Mouse (Mus musculus): ENCODE data around the gene Rpl18. TPM values are rescaled to one million over a fixed set of nuclear protein-coding genes. Genes with fewer than 3 reads are reported as not detected.

Gene Rpl18
- polyA plus RNA-seq, 1 experiment from 2014 or later, result 1,062 TPM

DNA sequence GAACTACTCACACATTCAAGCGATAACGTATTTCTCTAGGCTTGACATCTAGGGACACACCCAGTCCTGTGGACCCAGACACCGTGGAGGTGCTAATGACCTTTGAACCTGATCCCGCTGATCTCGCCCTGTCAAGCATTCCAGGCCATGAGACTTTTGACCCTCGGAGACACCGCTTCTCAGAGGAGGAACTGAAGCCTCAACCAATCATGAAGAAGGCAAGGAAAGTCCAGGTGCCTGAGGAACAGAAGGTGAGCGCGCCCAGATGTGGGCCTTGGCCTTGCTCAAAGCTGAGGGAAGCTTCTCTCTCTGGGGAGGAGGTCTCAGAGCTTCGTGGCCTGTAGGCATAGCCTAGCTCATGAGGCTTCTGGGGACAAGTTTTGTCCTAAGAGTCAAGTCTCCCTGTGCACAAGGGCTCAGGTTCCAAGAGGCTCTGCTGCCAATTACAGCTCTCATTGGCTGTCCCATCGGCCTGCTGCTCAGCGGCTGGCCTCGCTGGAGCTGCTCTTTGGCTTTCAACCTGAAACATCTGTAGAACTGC lies 7.0 kb upstream of the Rpl18 start:
- no peaks in the 10 kb centered on the region for H3K9me3 ChIP-seq (replicated peaks)
- H3K27me3 ChIP-seq, result no peaks in the 10 kb centered on the region
- no peak overlapping the region for H3K9ac ChIP-seq
- peak overlapping the region; percentile 93 for H3K27ac ChIP-seq (replicated peaks)
- no peak for ATAC-seq (ENCODE audit: insufficient number of reproducible peaks, low FRiP score, low TSS enrichment, low read depth)
- WGBS, result 29% methylated on average over 13 of the region's 13 CpGs
- H3K4me3 ChIP-seq (replicated peaks), result peak overlapping the region; percentile 54
- H3K36me3 ChIP-seq, result peaks cover 40% of the 10 kb centered on the region
- peak overlapping the region; percentile 87 for H3K4me2 ChIP-seq (replicated peaks)
- peaks cover 61% of the 10 kb centered on the region for H3K4me1 ChIP-seq

DNA sequence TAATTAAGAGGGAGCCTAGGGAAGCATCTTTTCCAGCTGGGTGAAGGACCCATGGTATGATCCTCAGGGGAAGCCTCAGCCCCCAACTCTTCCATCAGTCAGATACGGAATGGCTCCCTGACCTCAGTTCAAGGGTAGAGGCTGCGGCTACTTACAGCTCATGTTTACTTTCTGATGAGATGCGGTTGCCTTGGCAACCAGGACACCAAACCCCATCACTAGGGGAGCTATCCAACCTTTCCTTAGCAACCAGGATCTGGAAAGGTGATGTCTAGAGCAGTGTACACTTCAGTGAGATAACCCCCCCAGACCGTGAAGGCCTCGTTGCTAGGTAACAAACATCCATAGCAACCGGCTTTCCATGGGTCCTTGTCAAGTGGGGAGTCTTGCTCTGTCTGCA lies 6.2 kb upstream of the Rpl18 start:
- H3K4me3 ChIP-seq (replicated peaks), result no peak overlapping the region
- no peak for ATAC-seq (ENCODE audit: insufficient number of reproducible peaks, low FRiP score, low TSS enrichment, low read depth)
- H3K4me2 ChIP-seq (replicated peaks), result no peak overlapping the region
- H3K27me3 ChIP-seq, result no peaks in the 10 kb centered on the region
- WGBS, result 52% methylated on average over 6 of the region's 6 CpGs
- no peak overlapping the region for H3K9ac ChIP-seq
- no peaks in the 10 kb centered on the region for H3K9me3 ChIP-seq (replicated peaks)
- 0 out of 2 replicates have a peak overlapping the region, but pooled peaks have one; percentile 93 for H3K27ac ChIP-seq (replicated peaks)
- peaks cover 46% of the 10 kb centered on the region for H3K36me3 ChIP-seq
- H3K4me1 ChIP-seq, result peaks cover 61% of the 10 kb centered on the region

DNA sequence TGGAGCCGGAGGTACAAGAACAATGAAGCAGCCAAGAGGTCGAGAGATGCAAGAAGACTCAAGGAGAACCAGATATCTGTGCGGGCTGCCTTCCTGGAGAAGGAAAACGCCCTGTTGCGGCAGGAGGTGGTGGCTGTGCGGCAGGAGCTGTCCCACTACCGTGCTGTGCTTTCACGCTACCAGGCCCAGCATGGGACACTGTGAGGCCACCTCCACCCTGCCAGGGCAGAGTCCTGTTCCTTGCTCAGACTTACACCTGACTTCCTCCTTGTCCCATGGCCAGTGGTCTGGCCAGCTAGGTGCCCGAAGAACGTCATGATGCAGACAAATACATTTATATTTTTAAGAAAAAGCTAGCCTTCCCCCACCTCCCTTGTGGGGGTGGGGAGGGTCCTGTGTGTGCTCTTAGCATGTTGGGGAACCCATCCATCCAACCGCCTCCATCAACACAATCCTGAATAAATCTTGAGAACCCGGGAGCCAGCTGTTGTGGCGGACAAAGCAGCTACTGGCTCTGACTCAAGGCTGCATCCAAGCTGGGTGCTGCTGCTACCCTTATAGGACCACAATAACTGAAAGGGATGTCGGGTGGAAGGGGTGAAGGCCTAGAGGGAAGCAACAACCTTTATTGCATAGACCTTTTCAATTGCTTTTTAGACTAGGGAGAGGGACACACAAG lies 5.4 kb upstream of the Rpl18 start:
- Histone ChIP-seq H3K9me3 (replicated peaks) (no peaks in the 10 kb centered on the region), H3K36me3 (peaks cover 46% of the 10 kb centered on the region), H3K9ac (no peak overlapping the region), H3K4me2 (replicated peaks) (no peak overlapping the region), H3K27ac (replicated peaks) (no peak overlapping the region), H3K4me3 (replicated peaks) (no peak overlapping the region), H3K4me1 (peaks cover 65% of the 10 kb centered on the region), H3K27me3 (no peaks in the 10 kb centered on the region)
- ATAC-seq (ENCODE audit: insufficient number of reproducible peaks, low FRiP score, low TSS enrichment, low read depth), result no peak
- WGBS, result 81% methylated on average over 14 of the region's 14 CpGs

DNA sequence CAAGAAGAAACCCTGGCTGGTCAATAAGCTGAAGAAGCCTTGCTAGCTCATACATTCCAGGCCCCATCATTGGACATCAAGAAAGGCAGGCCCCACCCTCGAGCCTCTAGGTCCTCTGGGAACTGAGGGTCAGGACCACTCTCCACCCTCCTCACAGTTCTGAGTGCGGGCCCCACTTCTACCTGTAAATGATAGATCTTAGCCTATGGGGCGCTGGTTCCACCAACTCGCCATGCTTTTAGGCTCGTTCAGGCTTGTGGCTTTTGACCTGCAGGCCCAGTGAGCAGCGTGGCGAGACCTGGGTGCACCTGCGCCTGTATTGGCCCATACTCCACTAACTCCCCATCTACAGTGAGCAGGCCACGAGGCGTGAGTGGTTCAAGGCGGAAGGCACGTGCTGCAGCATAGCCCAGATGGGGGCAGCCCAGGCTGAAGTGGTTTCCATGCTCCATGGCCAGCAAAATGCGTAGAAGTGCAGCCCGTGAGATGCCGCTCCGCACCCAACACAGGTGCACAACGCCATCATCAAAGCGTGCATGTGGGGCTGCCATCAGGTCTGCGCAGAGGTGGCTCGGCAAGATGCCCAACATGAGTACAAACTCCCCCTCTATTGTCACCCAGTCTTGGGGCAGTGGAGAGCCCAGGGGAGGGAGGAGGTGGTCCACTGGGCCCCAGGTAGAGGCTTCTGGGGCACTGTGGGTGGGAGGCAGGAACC lies 4.6 kb upstream of the Rpl18 start:
- H3K4me1 ChIP-seq, result peaks cover 65% of the 10 kb centered on the region
- no peaks in the 10 kb centered on the region for H3K9me3 ChIP-seq (replicated peaks)
- ATAC-seq (ENCODE audit: insufficient number of reproducible peaks, low FRiP score, low TSS enrichment, low read depth), result no peak

DNA sequence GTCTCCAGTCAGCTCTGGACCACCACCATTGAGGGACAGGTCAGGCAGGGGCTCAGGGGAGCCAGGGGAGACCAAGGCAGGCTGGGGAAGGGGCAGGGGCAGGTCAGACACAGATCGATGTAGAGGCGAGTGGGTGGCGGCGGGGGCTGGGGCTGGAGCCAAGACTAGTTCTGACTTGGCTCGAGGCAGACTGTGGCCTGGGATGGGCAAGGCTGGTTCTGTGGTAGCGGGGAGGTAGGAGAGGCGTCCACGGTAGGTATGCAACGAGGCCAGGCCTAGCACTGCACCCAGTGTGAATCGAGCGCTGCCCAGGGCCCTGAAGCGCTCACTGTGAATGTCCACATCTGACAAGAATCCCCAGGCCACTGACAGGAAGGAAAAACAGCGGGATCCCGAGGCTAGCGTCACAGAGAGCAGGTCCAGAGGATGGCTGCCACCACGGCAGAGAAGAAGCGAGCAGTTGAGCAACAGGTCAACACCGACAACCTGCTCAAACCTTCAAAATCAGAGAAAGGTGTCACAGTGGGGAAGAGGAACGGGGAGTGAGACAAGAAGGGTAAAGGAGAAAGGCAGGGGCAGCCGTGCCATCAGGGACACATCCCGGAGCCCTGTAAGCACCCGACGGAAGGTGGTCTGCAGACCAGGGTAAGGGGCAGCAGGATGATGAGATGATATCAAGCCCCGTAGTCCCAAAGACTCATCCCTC lies 3.8 kb upstream of the Rpl18 start:
- 85% methylated on average over 24 of the region's 24 CpGs for WGBS

More for the DNA sequence above, 4.6 kb upstream of the Rpl18 start:
- no peaks in the 10 kb centered on the region for H3K27me3 ChIP-seq
- H3K36me3 ChIP-seq, result peaks cover 46% of the 10 kb centered on the region
- H3K4me2 ChIP-seq (replicated peaks), result no peak overlapping the region
- no peak overlapping the region for H3K4me3 ChIP-seq (replicated peaks)
- WGBS, result 88% methylated on average over 20 of the region's 20 CpGs
- H3K27ac ChIP-seq (replicated peaks), result no peak overlapping the region
- no peak overlapping the region for H3K9ac ChIP-seq

DNA sequence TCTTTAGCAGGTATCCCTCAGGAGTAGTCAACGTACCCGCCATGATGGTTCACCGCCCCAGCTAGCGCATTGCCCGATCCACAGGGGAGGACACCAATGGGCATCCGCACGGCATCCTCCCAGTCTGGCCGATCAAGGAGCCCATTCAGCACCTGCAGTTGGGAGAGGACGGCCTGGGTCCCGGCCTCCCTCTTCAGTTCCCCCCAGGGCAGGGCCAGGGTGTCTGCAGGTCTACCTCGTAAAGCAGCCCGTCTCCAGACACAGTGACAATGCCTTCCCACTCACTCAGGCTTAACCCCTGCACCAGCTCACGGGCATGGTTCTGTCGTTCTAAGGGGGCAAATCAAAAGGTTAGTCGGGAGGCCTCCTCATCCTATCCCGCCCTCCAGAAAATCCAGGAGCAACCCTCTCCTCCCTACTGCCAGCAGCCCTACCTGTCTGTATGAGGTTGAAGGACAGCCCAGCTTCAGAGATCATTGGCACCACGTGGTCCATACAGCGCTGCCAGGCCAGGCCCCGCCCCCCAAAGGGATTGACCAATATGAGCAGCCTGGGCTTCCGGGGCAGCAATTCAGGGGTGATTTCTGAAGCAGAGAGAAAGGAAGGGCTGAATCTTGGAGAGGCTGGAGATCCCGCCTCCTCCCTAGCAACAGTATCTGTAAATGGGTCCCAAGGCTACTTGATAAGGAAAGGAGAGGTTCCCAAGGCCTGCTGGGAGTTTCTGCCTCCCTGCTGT lies 3.1 kb upstream of the Rpl18 start:
- Histone ChIP-seq H3K36me3 (peaks cover 46% of the 10 kb centered on the region), H3K9me3 (replicated peaks) (no peaks in the 10 kb centered on the region), H3K27ac (replicated peaks) (no peak overlapping the region), H3K27me3 (no peaks in the 10 kb centered on the region), H3K4me3 (replicated peaks) (no peak overlapping the region), H3K9ac (no peak overlapping the region), H3K4me2 (replicated peaks) (no peak overlapping the region), H3K4me1 (peaks cover 66% of the 10 kb centered on the region)
- ATAC-seq (ENCODE audit: insufficient number of reproducible peaks, low FRiP score, low TSS enrichment, low read depth), result no peak
- 84% methylated on average over 21 of the region's 21 CpGs for WGBS

More for the DNA sequence above, 3.8 kb upstream of the Rpl18 start:
- Histone ChIP-seq H3K36me3 (peaks cover 46% of the 10 kb centered on the region), H3K4me2 (replicated peaks) (no peak overlapping the region), H3K27ac (replicated peaks) (no peak overlapping the region), H3K27me3 (no peaks in the 10 kb centered on the region), H3K9me3 (replicated peaks) (no peaks in the 10 kb centered on the region), H3K4me3 (replicated peaks) (no peak overlapping the region), H3K4me1 (peaks cover 65% of the 10 kb centered on the region), H3K9ac (no peak overlapping the region)
- ATAC-seq (ENCODE audit: insufficient number of reproducible peaks, low FRiP score, low TSS enrichment, low read depth), result no peak

DNA sequence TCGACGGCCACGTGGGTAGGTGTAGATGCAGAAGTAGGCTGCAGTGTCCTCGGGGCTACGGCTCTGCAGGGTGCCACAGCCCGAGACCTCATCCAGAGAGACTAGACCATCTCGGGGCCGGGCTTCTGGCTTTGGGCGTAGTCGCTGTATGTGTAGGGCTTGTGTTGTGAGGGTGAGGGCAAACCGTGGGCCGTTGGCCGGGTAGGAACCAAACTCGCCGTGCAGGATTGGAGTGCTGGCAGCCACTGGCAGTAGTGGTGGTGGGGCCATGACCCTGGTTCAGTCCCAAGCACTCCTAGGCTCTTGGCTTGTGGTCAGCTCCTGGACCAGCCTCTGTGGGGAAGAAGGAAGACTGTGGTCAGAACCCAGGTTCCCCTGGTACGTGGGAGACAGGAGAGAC lies 1.9 kb upstream of the Rpl18 start:
- Histone ChIP-seq H3K4me3 (replicated peaks) (no peak overlapping the region), H3K27ac (replicated peaks) (no peak overlapping the region), H3K36me3 (peaks cover 46% of the 10 kb centered on the region), H3K4me2 (replicated peaks) (no peak overlapping the region), H3K9me3 (replicated peaks) (no peaks in the 10 kb centered on the region), H3K4me1 (peaks cover 54% of the 10 kb centered on the region), H3K27me3 (no peaks in the 10 kb centered on the region), H3K9ac (no peak overlapping the region)
- ATAC-seq (ENCODE audit: insufficient number of reproducible peaks, low FRiP score, low TSS enrichment, low read depth), result no peak
- WGBS, result 89% methylated on average over 16 of the region's 16 CpGs

DNA sequence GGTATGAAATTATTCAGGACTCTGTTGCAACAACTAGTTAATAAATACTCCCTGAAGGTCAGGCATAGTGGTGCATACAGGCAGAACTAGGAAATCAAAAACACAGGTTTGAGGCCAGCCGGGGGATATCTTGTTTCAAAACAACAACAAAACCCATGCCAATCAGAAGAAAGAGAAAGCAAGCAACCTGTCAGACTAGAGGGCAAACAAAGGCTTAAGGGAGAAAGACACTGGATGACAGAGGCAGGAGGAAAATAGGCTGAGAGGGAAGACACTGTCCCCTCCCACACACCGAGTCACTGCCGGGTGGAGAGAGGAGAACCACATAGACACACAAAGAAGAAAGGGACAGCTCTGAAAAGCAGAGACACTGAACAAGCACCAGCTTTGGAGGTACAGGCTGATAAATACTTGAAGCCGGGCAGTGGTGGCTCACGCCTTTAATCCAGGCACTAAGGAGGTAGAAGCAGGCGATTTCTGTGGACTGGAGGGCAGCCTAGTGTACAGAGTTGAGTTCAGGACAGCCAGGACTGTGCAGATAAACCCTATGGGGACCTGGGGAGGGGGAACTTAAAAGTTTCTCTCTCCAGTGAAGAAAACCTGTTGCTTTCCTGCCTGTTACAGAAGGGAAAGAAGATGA lies 1.3 kb upstream of the Rpl18 start:
- Histone ChIP-seq H3K4me1 (peaks cover 51% of the 10 kb centered on the region), H3K9ac (peak overlapping the region; percentile 58; the same call in 1 of the 2 replicates), H3K4me2 (replicated peaks) (peak overlapping the region; percentile 91), H3K27me3 (no peaks in the 10 kb centered on the region), H3K9me3 (replicated peaks) (no peaks in the 10 kb centered on the region), H3K4me3 (replicated peaks) (peak overlapping the region; percentile 82), H3K27ac (replicated peaks) (peak overlapping the region; percentile 44; the same call in 1 of the 2 replicates), H3K36me3 (peaks cover 46% of the 10 kb centered on the region)
- WGBS, result 78% methylated on average over 6 of the region's 6 CpGs
- ATAC-seq (ENCODE audit: insufficient number of reproducible peaks, low FRiP score, low TSS enrichment, low read depth), result no peak

DNA sequence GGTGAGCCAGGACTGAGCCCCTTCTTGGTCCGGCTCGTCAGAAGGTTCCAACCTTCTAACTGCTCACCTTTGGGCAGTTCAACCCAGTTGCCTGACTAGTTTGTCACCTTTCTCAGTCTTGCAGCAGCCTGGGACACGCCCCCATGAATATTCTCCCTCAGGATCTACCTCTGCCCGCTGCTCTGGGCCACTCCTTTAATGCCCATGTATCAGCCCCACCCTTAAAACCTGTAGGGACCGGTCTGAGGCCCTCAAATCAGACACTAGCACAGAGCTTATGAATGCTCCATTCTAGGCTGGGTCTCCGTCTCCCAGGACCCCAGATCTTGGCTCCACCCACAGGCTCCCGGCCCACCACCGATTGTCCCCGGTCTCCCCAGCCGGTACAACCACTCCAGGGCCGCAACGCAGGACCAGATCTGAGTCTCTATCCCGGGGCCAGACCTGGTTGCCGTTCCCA lies 597 bp upstream of the Rpl18 start:
- peak overlapping the region; percentile 89 for H3K27ac ChIP-seq (replicated peaks)
- peak overlapping the region; percentile 58 for H3K9ac ChIP-seq
- H3K4me1 ChIP-seq, result peaks cover 56% of the 10 kb centered on the region
- H3K27me3 ChIP-seq, result no peaks in the 10 kb centered on the region
- peaks cover 47% of the 10 kb centered on the region for H3K36me3 ChIP-seq
- peak overlapping the region; percentile 91 for H3K4me2 ChIP-seq (replicated peaks)
- H3K9me3 ChIP-seq (replicated peaks), result no peaks in the 10 kb centered on the region
- no peak; the same call in 1 of the 2 replicates for ATAC-seq (ENCODE audit: insufficient number of reproducible peaks, low FRiP score, low TSS enrichment, low read depth)
- WGBS, result 7% methylated on average over 14 of the region's 14 CpGs
- peak overlapping the region; percentile 82 for H3K4me3 ChIP-seq (replicated peaks)

DNA sequence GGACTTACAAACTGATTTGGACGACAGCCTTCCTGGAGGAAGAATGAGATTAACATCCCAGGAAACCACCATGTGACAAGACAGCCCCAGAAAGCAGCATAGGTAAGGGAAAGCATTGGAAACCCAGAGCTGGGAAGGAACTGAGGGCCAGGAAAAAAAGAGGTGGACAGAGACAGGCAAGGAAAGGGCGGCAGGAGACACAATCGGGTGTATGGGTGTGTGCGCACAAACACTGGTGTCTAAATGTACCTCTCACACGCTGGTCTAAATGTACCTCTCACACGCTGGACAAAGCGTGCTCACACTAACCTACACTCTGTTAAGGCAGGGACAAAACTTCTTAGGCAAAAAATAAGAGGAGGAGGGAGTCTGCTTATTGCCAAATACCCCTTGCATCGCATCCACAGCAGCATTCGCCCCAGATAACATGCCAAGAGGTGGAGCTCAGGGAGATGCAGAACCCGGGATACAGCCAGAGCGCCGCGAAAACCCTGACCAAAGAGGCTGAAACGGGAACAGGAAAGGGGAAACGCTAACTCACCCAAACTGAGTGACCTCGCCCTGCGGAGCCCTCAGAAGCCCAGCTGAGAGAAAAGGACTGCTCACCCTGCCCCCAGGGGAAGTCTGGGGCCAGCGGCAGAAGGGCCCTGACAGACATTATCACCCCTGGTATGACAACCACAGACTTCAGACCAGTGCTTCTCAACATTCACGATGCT lies 643 bp downstream of the Rpl18 start:
- Histone ChIP-seq H3K4me2 (replicated peaks) (peak overlapping the region; percentile 91), H3K9me3 (replicated peaks) (no peaks in the 10 kb centered on the region), H3K9ac (no peak overlapping the region; the same call in 1 of the 2 replicates), H3K4me1 (peaks cover 59% of the 10 kb centered on the region), H3K36me3 (peaks cover 47% of the 10 kb centered on the region), H3K27ac (replicated peaks) (peak overlapping the region; percentile 81), H3K4me3 (replicated peaks) (peak overlapping the region; percentile 82), H3K27me3 (no peaks in the 10 kb centered on the region)
- no peak for ATAC-seq (ENCODE audit: insufficient number of reproducible peaks, low FRiP score, low TSS enrichment, low read depth)
- 78% methylated on average over 19 of the region's 19 CpGs for WGBS
